Mouse (Mus musculus) olfactory bulb, adult 2 months (tissue): Measurements from ENCODE around the gene Bace1.

Experiments used
- CTCF ChIP-seq: fragments of 200-500 bp; IDR thresholded peaks from 2 replicates; pipeline ENCODE4 v1.5.1; 2012; ENCODE audit warnings: low read depth, mild to moderate bottlenecking, low read length, moderate library complexity; ENCODE audit not compliant: insufficient read depth
- POLR2A ChIP-seq: fragments of 200-500 bp; IDR thresholded peaks from 2 replicates; pipeline ENCODE4 v1.6.1; 2012; ENCODE audit warnings: mild to moderate bottlenecking, low read depth, low read length, moderate library complexity; ENCODE audit not compliant: insufficient read depth

- TF ChIP-seq POLR2A: no peak
- TF ChIP-seq CTCF: no peak
Observed at GRCm38 (mm10) chr9:45853695-45854094, 15.3 kb downstream of the Bace1 start.
